Mouse (Mus musculus) midbrain, embryonic 11.5 days (tissue): ENCODE measurements around the gene Pygm. TPM values are rescaled to one million over a fixed set of nuclear protein-coding genes. Genes with fewer than 3 reads are reported as not detected.

Source experiments
- ATAC-seq: fragments of 200-750 bp; cut with Nextera tagmentation; 2 replicates; pipeline ENCODE4 v1.8.0; 2017; ENCODE audit warnings: moderate TSS enrichment, moderate library complexity; ENCODE audit not compliant: low FRiP score
- DNase-seq: peaks from one replicate; pipeline ENCODE4 v3.0.0; 2015; ENCODE audit warnings: low spot score; ENCODE audit errors: missing footprints
- H3K27ac ChIP-seq: fragments of 300-500 bp; sonication (generic); 2 replicates; pipeline ENCODE4 v1.5.1; 2014; ENCODE audit warnings: low read depth, low read length
- H3K27me3 ChIP-seq: fragments of 300-500 bp; sonication (generic); 2 replicates; pipeline ENCODE4 v1.6.1; 2014; ENCODE audit warnings: mild to moderate bottlenecking, low read length, moderate library complexity, mixed read lengths; ENCODE audit not compliant: control insufficient read depth, insufficient read depth
- H3K36me3 ChIP-seq: fragments of 300-500 bp; sonication (generic); 2 replicates; pipeline ENCODE4 v1.6.1; 2014; ENCODE audit warnings: mild to moderate bottlenecking, low read length, moderate library complexity, mixed read lengths; ENCODE audit not compliant: control insufficient read depth, insufficient read depth
- H3K4me1 ChIP-seq: fragments of 300-500 bp; sonication (generic); 2 replicates; pipeline ENCODE4 v1.6.1; 2014; ENCODE audit warnings: low read length; ENCODE audit not compliant: control insufficient read depth, insufficient read depth
- H3K4me2 ChIP-seq: fragments of 300-500 bp; sonication (generic); 2 replicates; pipeline ENCODE4 v1.6.1; 2014; ENCODE audit warnings: mild to moderate bottlenecking, moderate library complexity
- H3K4me3 ChIP-seq: fragments of 300-500 bp; sonication (generic); 2 replicates; pipeline ENCODE4 v1.5.1; 2014; ENCODE audit warnings: low read depth, low read length
- H3K9ac ChIP-seq: fragments of 300-500 bp; sonication (generic); 2 replicates; pipeline ENCODE4 v1.6.1; 2014; ENCODE audit warnings: low read length
- H3K9me3 ChIP-seq: fragments of 300-500 bp; sonication (generic); 2 replicates; pipeline ENCODE4 v1.6.1; 2016; ENCODE audit warnings: low read length; ENCODE audit not compliant: control insufficient read depth
- WGBS: fragments of 180-500 bp; shearing (Covaris S2); extraction: QIAGEN DNeasy Blood & Tissue Kit; methylation state at CpG from one replicate; pipeline ENCODE4 v1.1.7; 2014; 5-methylcytosine and 5-hydroxymethylcytosine counted together
- polyA plus RNA-seq: library from polyadenylated mRNA; unstranded; fragments of >200 nt; fragmentation: Nextera tagmentation; extraction: Ambion mirVana; gene quantifications from 2 replicates; pipeline ENCODE4 v1.2.1, GENCODE M21; 2014

Gene Pygm
- polyA plus RNA-seq, 1 experiment from 2014 or later: 0.81 TPM

DNA sequence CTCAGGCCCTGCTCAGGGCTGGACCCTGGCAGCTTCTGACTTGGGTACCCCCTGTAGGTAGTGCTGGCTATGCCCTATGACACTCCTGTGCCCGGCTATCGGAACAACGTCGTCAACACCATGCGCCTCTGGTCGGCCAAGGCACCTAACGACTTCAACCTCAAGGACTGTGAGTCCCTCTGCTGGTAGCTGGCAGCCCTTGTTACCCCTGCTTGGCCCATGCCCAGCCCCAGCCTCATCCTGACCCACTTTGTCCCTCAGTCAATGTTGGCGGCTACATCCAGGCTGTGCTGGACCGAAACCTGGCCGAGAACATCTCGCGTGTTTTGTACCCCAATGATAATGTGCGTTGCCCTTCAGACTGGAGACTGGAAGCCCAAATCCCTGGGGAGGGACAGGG, 3.8 kb downstream of the Pygm start:
- H3K9me3 ChIP-seq: no peaks in the 10 kb centered on the region
- H3K27me3 ChIP-seq: no peaks in the 10 kb centered on the region
- 86% methylated on average over 13 of the region's 13 CpGs for WGBS
- no peak overlapping the region for H3K4me3 ChIP-seq
- no peak overlapping the region for H3K27ac ChIP-seq
- no peaks in the 10 kb centered on the region for H3K36me3 ChIP-seq
- ATAC-seq: no peak
- DNase-seq: no peak
- H3K9ac ChIP-seq: no peak overlapping the region
- H3K4me1 ChIP-seq: peaks cover 19% of the 10 kb centered on the region
- no peak overlapping the region for H3K4me2 ChIP-seq

- Histone ChIP-seq H3K9me3 (no peaks in the 10 kb centered on the region), H3K27me3 (no peaks in the 10 kb centered on the region), H3K4me2 (peak overlapping the region; percentile 37), H3K36me3 (no peaks in the 10 kb centered on the region), H3K9ac (no peak overlapping the region), H3K27ac (no peak overlapping the region), H3K4me1 (peaks cover 7% of the 10 kb centered on the region; the same call in 1 of the 2 replicates), H3K4me3 (0 out of 2 replicates have a peak overlapping the region, but pooled peaks have one; percentile 6)
- no peak for ATAC-seq
- WGBS: 9% methylated on average over 16 of the region's 16 CpGs
- no peak for DNase-seq
Measured at GRCm38 (mm10) chr19:6389803-6390202, 5.6 kb downstream of the Pygm start.

DNA sequence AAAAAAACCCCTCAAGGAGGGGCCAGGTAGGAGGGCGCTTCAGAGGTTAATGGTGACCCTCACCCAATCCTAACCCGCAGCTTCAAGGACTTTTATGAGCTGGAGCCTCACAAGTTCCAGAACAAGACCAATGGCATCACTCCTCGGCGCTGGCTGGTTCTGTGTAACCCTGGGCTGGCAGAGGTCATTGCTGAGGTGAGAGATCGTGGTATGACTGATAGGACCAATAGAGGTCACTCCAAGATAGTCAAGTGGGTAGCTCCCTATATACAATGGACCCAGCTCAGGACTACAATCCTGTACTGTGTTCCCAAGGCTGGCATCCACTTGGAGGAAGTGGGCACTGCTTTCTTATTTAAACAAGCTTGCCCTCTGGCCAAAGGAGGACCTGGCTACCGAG, 6.1 kb downstream of the Pygm start:
- DNase-seq: no peak
- Histone ChIP-seq H3K4me2 (no peak overlapping the region), H3K27me3 (no peaks in the 10 kb centered on the region), H3K4me3 (no peak overlapping the region), H3K4me1 (peaks cover 7% of the 10 kb centered on the region; the same call in 1 of the 2 replicates), H3K36me3 (no peaks in the 10 kb centered on the region), H3K9me3 (no peaks in the 10 kb centered on the region), H3K9ac (no peak overlapping the region), H3K27ac (no peak overlapping the region)
- ATAC-seq: no peak
- WGBS: 60% methylated on average over 6 of the region's 6 CpGs

DNA sequence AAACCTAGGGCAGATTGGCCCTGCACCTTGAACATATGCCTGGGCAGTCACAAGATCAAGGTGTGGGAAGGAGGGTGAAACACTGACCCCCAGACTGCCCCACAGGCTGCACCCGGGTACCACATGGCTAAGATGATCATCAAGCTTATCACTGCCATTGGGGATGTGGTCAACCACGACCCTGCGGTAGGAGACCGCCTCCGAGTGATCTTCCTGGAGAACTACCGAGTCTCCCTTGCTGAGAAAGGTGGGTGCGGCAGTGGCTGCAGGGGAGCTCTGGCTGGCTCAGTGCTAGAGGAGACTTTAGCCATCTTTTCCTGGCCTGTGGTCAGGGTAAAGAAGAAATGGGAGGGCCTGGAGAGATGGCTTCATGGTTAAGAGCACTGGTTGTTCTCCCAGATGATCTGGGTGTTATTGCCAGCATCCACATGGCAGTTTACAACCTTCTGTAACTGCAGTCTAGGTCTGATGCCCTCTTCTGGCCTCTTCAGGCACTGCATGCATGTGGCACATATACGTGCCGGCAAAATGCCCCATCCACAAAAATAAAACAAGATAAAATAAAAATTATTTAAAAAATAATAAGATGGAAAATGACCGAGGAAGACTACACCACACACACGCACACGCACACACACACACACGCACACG, 8.7 kb downstream of the Pygm start:
- Histone ChIP-seq H3K27ac (no peak overlapping the region), H3K4me1 (peaks cover 7% of the 10 kb centered on the region; the same call in 1 of the 2 replicates), H3K27me3 (no peaks in the 10 kb centered on the region; the same call in 1 of the 2 replicates), H3K4me2 (no peak overlapping the region), H3K4me3 (no peak overlapping the region), H3K9ac (no peak overlapping the region), H3K36me3 (no peaks in the 10 kb centered on the region), H3K9me3 (no peaks in the 10 kb centered on the region)
- 93% methylated on average over 14 of the region's 14 CpGs for WGBS
- ATAC-seq: no peak
- no peak for DNase-seq

- Histone ChIP-seq H3K4me3 (no peak overlapping the region), H3K9ac (no peak overlapping the region), H3K27me3 (no peaks in the 10 kb centered on the region; the same call in 1 of the 2 replicates), H3K4me1 (peaks cover 11% of the 10 kb centered on the region; the same call in 1 of the 2 replicates), H3K27ac (no peak overlapping the region), H3K9me3 (no peaks in the 10 kb centered on the region), H3K4me2 (no peak overlapping the region), H3K36me3 (no peaks in the 10 kb centered on the region)
- 89% methylated on average over 16 of the region's 16 CpGs for WGBS
- DNase-seq (no peak), ATAC-seq (no peak)
Measured at GRCm38 (mm10) chr19:6393637-6394036, 9.4 kb downstream of the Pygm start.

DNA sequence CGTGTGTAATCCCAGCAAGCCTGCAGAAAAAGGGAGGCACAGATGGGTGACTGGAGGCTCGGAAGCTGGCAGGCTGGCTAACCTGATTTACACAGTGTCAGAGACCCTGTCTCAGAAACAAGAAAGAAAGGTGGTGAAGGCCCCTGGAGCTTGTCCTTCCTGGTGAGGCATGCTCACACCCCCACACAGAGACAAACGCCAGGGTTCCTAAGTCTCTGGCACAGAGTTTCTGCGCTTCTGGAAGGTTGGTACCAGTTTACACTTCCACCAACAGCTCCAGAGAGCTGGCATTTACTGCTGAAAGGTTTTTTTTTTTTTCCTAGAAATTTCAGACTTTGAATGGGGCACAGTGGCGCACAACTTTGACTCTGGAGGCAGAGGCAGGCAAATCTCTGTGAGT, 12.0 kb downstream of the Pygm start:
- ATAC-seq: no peak
- WGBS: 91% methylated on average over 5 of the region's 5 CpGs
- peaks cover 15% of the 10 kb centered on the region for H3K27me3 ChIP-seq

DNA sequence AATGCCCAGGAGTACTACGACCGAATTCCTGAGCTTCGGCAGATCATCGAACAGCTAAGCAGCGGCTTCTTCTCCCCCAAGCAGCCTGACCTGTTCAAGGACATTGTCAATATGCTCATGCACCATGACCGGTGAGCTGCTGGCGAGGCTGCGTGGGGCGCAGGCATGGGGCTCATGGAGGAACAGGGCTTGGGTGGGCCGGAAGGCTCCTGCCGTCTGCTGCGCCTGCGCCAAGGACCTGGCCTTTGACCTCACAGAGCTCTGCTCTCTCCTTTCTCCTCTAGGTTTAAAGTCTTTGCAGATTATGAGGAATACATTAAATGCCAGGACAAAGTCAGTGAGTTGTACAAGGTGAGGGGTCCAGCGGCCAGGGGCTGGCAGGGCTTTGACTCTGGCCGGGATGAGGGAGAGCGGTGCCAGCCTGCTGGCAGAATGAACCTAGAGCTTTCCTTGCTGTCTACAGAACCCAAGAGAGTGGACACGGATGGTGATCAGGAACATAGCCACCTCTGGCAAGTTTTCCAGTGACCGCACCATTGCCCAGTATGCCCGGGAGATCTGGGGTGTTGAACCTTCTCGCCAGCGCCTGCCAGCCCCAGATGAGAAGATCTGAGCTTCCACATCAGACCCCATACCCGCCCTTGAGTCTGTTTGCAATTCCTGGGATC, 13.5 kb downstream of the Pygm start:
- H3K9ac ChIP-seq: no peak overlapping the region
- H3K4me3 ChIP-seq: no peak overlapping the region
- ATAC-seq: no peak
- peaks cover 25% of the 10 kb centered on the region for H3K27me3 ChIP-seq
- DNase-seq: no peak
- no peaks in the 10 kb centered on the region for H3K36me3 ChIP-seq
- no peaks in the 10 kb centered on the region for H3K9me3 ChIP-seq
- H3K27ac ChIP-seq: no peak overlapping the region
- 82% methylated on average over 22 of the region's 22 CpGs for WGBS
- H3K4me2 ChIP-seq: no peak overlapping the region
- peaks cover 21% of the 10 kb centered on the region for H3K4me1 ChIP-seq

More for the DNA sequence above, 12.0 kb downstream of the Pygm start:
- no peak overlapping the region for H3K9ac ChIP-seq
- H3K36me3 ChIP-seq: no peaks in the 10 kb centered on the region
- no peaks in the 10 kb centered on the region for H3K9me3 ChIP-seq
- H3K27ac ChIP-seq: no peak overlapping the region
- H3K4me1 ChIP-seq: peaks cover 14% of the 10 kb centered on the region
- no peak overlapping the region for H3K4me3 ChIP-seq
- no peak overlapping the region for H3K4me2 ChIP-seq
- no peak for DNase-seq

- Histone ChIP-seq H3K4me3 (peak overlapping the region; percentile 60), H3K27ac (no peak overlapping the region), H3K4me2 (peak overlapping the region; percentile 100), H3K27me3 (peaks cover 31% of the 10 kb centered on the region), H3K36me3 (no peaks in the 10 kb centered on the region), H3K9ac (peak overlapping the region; percentile 70), H3K9me3 (no peaks in the 10 kb centered on the region), H3K4me1 (peaks cover 23% of the 10 kb centered on the region)
- WGBS: 1% methylated on average over 39 of the region's 39 CpGs
- peak; percentile 96 for DNase-seq
- ATAC-seq: peak; percentile 69
Measured at GRCm38 (mm10) chr19:6398447-6399284, 14.5 kb downstream of the Pygm start.
